Mouse (Mus musculus): Measurements from ENCODE around the gene Olfr90. TPM values are rescaled to one million over a fixed set of nuclear protein-coding genes. Genes with fewer than 3 reads are reported as not detected.
A peak's percentile ranks its signal among the peaks of the same experiment; 100 is the strongest.

The Olfr90 gene
- total and polyA plus RNA-seq, 2 experiments, result not detected

DNA sequence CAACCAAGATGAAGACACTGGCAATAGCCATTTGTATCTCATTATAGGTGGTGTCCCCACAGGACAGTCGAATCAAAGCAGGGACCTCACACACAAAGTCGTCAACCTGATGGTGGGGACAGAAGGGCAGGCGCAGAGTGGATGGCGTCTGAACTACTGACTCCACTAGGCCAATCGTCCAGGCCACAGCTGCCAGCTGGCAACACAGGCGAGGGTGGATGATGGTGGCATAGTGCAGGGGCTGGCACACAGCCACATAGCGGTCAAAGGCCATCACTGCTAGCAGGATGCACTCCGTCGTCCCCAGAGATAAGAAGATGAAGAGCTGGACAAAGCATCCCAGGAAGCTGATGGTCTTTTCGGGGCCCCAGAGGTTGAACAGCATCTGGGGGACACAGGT is 2.8 kb downstream of the Olfr90 start:
- H3K4me3 ChIP-seq (ENCODE audit: insufficient read depth, low read depth, low read length), result no peak overlapping the region
- H3K27me3 ChIP-seq (ENCODE audit: control insufficient read depth, insufficient read depth, low read length), result no peaks in the 10 kb centered on the region
- peak; percentile 68 for DNase-seq (ENCODE audit: extremely low read depth, low read depth, low spot score)
- H3K27ac ChIP-seq (replicated peaks; ENCODE audit: insufficient read depth, low read depth, low read length), result no peak overlapping the region
- no peaks in the 10 kb centered on the region for H3K4me1 ChIP-seq (ENCODE audit: control insufficient read depth, insufficient read depth, low read length)
- H3K36me3 ChIP-seq (ENCODE audit: control insufficient read depth, insufficient read depth, low read length), result no peaks in the 10 kb centered on the region
- no peak for TF ChIP-seq CTCF (IDR thresholded peaks at IDR 0.05; ENCODE audit: low read depth, low read length)
- TF ChIP-seq POLR2A (IDR thresholded peaks at IDR 0.05; ENCODE audit: extremely low read depth, insufficient read depth, low read length), result no peak
- WGBS, result 23% methylated on average over 10 of the region's 10 CpGs
- H3K79me2 ChIP-seq (ENCODE audit: control insufficient read depth, insufficient read depth, low read length), result no peaks in the 10 kb centered on the region
- no peak overlapping the region for H3K9ac ChIP-seq (ENCODE audit: low read depth, low read length)

DNA sequence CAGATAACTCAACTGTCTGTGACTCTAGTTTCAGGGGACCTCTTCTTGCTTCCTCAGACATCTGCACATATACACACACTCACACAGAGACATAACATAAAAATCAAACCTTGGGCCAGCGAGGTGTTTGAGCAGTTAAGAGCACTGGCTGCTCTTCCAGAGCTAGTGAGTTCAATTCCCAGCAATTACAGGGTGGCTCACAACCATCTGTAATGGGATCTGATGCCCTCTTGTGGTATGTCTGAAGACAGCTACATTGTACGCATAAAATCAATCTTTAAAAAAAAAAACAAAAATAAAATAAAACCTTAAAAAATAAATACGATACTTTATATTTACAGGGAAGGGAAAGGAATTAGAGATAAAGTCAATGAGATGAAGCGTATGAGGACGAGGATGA is 3.7 kb downstream of the Olfr90 start:
- WGBS, result 72% methylated on average over 5 of the region's 5 CpGs
- no peaks in the 10 kb centered on the region for H3K79me2 ChIP-seq (ENCODE audit: control insufficient read depth, insufficient read depth, low read length)
- TF ChIP-seq CTCF (IDR thresholded peaks at IDR 0.05; ENCODE audit: low read depth, low read length), result no peak
- no peak for TF ChIP-seq POLR2A (IDR thresholded peaks at IDR 0.05; ENCODE audit: extremely low read depth, insufficient read depth, low read length)
- no peak overlapping the region for H3K27ac ChIP-seq (replicated peaks; ENCODE audit: insufficient read depth, low read depth, low read length)
- no peaks in the 10 kb centered on the region for H3K36me3 ChIP-seq (ENCODE audit: control insufficient read depth, insufficient read depth, low read length)
- no peaks in the 10 kb centered on the region for H3K27me3 ChIP-seq (ENCODE audit: control insufficient read depth, insufficient read depth, low read length)
- H3K4me3 ChIP-seq (ENCODE audit: insufficient read depth, low read depth, low read length), result no peak overlapping the region
- DNase-seq (ENCODE audit: extremely low read depth, low read depth, low spot score), result no peak
- no peaks in the 10 kb centered on the region for H3K4me1 ChIP-seq (ENCODE audit: control insufficient read depth, insufficient read depth, low read length)
- no peak overlapping the region for H3K9ac ChIP-seq (ENCODE audit: low read depth, low read length)

DNA sequence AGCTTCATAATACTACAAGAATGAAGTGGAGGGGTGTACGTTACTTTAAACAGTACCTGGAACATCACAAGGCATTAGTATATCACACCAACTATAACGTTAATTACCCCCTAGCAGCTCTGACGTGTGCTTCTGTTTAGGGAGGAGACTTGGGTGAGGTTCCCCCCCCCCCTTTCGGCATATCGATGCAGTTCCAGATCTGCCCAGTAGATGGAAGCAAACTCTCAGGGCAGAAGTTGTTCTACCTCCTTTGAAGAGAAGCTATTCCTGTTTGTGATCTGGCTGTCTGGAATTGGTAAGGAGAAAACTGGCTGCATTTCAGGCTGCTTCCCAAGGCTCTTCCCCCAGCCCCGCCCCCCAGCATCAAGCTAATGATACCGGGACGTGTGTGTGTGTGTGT is 5.0 kb downstream of the Olfr90 start:
- Histone ChIP-seq H3K36me3 (ENCODE audit: control insufficient read depth, insufficient read depth, low read length) (no peaks in the 10 kb centered on the region), H3K4me1 (ENCODE audit: control insufficient read depth, insufficient read depth, low read length) (no peaks in the 10 kb centered on the region), H3K27ac (replicated peaks; ENCODE audit: insufficient read depth, low read depth, low read length) (no peak overlapping the region), H3K27me3 (ENCODE audit: control insufficient read depth, insufficient read depth, low read length) (no peaks in the 10 kb centered on the region), H3K4me3 (ENCODE audit: insufficient read depth, low read depth, low read length) (no peak overlapping the region), H3K9ac (ENCODE audit: low read depth, low read length) (no peak overlapping the region), H3K79me2 (ENCODE audit: control insufficient read depth, insufficient read depth, low read length) (no peaks in the 10 kb centered on the region)
- TF ChIP-seq POLR2A (IDR thresholded peaks at IDR 0.05; ENCODE audit: extremely low read depth, insufficient read depth, low read length) (no peak), CTCF (IDR thresholded peaks at IDR 0.05; ENCODE audit: low read depth, low read length) (peak; percentile 70)
- peak; percentile 59 for DNase-seq (ENCODE audit: extremely low read depth, low read depth, low spot score)
- whole genome bisulfite sequencing, result 5% methylated on average over 8 of the region's 8 CpGs

DNA sequence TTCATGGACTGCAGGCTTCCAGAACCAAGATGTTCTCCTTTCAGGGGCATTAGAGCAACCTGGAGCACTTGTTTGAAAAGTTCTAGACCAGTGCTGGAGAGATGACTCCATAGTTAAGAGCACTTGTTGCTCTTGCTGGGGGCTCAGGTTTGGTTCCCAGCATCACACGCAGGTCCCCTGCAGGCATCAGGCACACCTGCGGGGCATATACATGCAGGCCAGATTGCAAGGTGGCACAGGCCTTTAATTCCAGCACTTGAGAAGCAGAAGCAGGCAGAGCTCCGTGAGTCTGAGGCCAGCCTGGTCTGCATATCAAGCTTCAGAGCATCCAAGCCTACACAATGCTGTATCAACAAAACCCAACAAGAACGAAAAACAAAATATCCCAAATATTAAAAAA is 6.6 kb downstream of the Olfr90 start:
- H3K27ac ChIP-seq (replicated peaks; ENCODE audit: insufficient read depth, low read depth, low read length), result no peak overlapping the region
- no peak overlapping the region for H3K9ac ChIP-seq (ENCODE audit: low read depth, low read length)
- no peaks in the 10 kb centered on the region for H3K36me3 ChIP-seq (ENCODE audit: control insufficient read depth, insufficient read depth, low read length)
- H3K4me1 ChIP-seq (ENCODE audit: control insufficient read depth, insufficient read depth, low read length), result no peaks in the 10 kb centered on the region
- TF ChIP-seq POLR2A (IDR thresholded peaks at IDR 0.05; ENCODE audit: extremely low read depth, insufficient read depth, low read length) (no peak), CTCF (IDR thresholded peaks at IDR 0.05; ENCODE audit: low read depth, low read length) (no peak)
- H3K79me2 ChIP-seq (ENCODE audit: control insufficient read depth, insufficient read depth, low read length), result no peaks in the 10 kb centered on the region
- H3K4me3 ChIP-seq (ENCODE audit: insufficient read depth, low read depth, low read length), result no peak overlapping the region
- no peaks in the 10 kb centered on the region for H3K27me3 ChIP-seq (ENCODE audit: control insufficient read depth, insufficient read depth, low read length)
- WGBS, result 88% methylated on average over 4 of the region's 4 CpGs
- DNase-seq (ENCODE audit: extremely low read depth, low read depth, low spot score), result no peak

DNA sequence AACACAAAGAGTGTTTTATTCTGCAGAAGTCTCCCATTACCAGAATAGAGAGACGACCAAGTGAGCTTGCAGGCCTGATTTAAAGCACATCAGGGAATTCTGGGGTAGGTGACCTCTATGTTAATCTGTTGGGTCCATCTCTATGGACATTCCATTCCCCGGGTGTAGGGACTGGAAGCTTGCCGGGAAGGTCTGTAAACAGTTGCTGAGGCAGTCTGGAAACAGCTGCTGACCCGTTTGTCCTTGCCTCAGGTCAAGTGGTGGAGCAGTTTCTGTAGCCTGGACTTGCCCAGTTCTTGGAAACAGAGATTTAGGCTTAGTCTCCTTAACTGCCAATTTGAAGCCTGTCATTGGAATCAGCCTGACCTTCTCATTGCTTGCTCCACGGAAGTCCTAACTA is 8.2 kb downstream of the Olfr90 start:
- 15% methylated on average over 5 of the region's 5 CpGs for WGBS
- H3K4me1 ChIP-seq (ENCODE audit: control insufficient read depth, insufficient read depth, low read length), result no peaks in the 10 kb centered on the region
- no peaks in the 10 kb centered on the region for H3K36me3 ChIP-seq (ENCODE audit: control insufficient read depth, insufficient read depth, low read length)
- peak; percentile 4 for DNase-seq (ENCODE audit: extremely low read depth, low read depth, low spot score)
- no peak for TF ChIP-seq CTCF (IDR thresholded peaks at IDR 0.05; ENCODE audit: low read depth, low read length)
- no peak for TF ChIP-seq POLR2A (IDR thresholded peaks at IDR 0.05; ENCODE audit: extremely low read depth, insufficient read depth, low read length)
- H3K9ac ChIP-seq (ENCODE audit: low read depth, low read length), result no peak overlapping the region
- no peak overlapping the region for H3K27ac ChIP-seq (replicated peaks; ENCODE audit: insufficient read depth, low read depth, low read length)
- H3K4me3 ChIP-seq (ENCODE audit: insufficient read depth, low read depth, low read length), result no peak overlapping the region
- H3K27me3 ChIP-seq (ENCODE audit: control insufficient read depth, insufficient read depth, low read length), result no peaks in the 10 kb centered on the region
- no peaks in the 10 kb centered on the region for H3K79me2 ChIP-seq (ENCODE audit: control insufficient read depth, insufficient read depth, low read length)

DNA sequence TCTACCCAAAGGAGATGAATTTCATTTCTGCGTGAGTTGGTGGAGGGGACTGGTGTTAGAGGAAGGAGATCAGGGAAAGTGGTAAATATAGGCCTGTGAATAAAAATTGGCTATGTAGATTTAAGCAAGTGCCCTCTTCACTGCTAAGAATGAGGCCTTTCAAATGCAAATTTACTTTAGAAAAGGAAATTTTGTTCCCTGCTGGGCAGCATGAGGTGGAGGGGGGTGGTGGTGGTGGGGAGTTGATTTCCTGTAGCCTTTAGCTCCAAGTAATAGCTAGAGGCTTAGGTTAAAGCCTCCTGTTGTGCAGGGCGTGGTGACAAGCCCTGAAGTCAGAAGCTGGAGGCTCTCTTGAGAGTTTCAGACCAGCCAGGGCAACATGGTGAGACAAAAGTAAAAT is 9.3 kb downstream of the Olfr90 start:
- TF ChIP-seq POLR2A (IDR thresholded peaks at IDR 0.05; ENCODE audit: extremely low read depth, insufficient read depth, low read length), result no peak
- TF ChIP-seq CTCF (IDR thresholded peaks at IDR 0.05; ENCODE audit: low read depth, low read length), result no peak
- no peaks in the 10 kb centered on the region for H3K27me3 ChIP-seq (ENCODE audit: control insufficient read depth, insufficient read depth, low read length)
- 71% methylated on average over 2 of the region's 2 CpGs for WGBS
- no peak overlapping the region for H3K9ac ChIP-seq (ENCODE audit: low read depth, low read length)
- H3K4me3 ChIP-seq (ENCODE audit: insufficient read depth, low read depth, low read length), result no peak overlapping the region
- DNase-seq (ENCODE audit: extremely low read depth, low read depth, low spot score), result no peak
- H3K79me2 ChIP-seq (ENCODE audit: control insufficient read depth, insufficient read depth, low read length), result no peaks in the 10 kb centered on the region
- H3K36me3 ChIP-seq (ENCODE audit: control insufficient read depth, insufficient read depth, low read length), result no peaks in the 10 kb centered on the region
- H3K27ac ChIP-seq (replicated peaks; ENCODE audit: insufficient read depth, low read depth, low read length), result no peak overlapping the region
- H3K4me1 ChIP-seq (ENCODE audit: control insufficient read depth, insufficient read depth, low read length), result no peaks in the 10 kb centered on the region

All from liver, adult 2 months (tissue).